Mouse (Mus musculus) liver, embryonic 11.5 days (tissue): ENCODE measurements around the gene Vopp1. TPM values are rescaled to one million over a fixed set of nuclear protein-coding genes. Genes with fewer than 3 reads are reported as not detected.
"Not testable (repeated sequence)": the region's sequence is repeated elsewhere in the genome, so short reads cannot be mapped to it uniquely, and the experiment has no call there.

ENCODE experiments used
- ATAC-seq: fragments of 200-750 bp; cut with Nextera tagmentation; replicated peaks from 2 replicates; pipeline ENCODE4 v1.8.0; 2017; ENCODE audit warnings: moderate number of reproducible peaks, mild to moderate bottlenecking, moderate TSS enrichment, moderate library complexity; ENCODE audit not compliant: low FRiP score
- DNase-seq: peaks from one replicate; pipeline ENCODE4 v3.0.0-alpha.2; 2017; ENCODE audit warnings: low spot score
- H3K27ac ChIP-seq: fragments of 300-500 bp; sonication (generic); 2 replicates; pipeline ENCODE4 v1.5.1; 2014; ENCODE audit warnings: mild to moderate bottlenecking, low read depth, low read length, control low read depth
- H3K27me3 ChIP-seq: fragments of 300-500 bp; sonication (generic); replicated peaks from 2 replicates; pipeline ENCODE4 v1.6.1; 2014; ENCODE audit warnings: low read length, mixed read lengths; ENCODE audit not compliant: control insufficient read depth, insufficient read depth
- H3K36me3 ChIP-seq: fragments of 300-500 bp; sonication (generic); 2 replicates; pipeline ENCODE4 v1.6.1; 2014; ENCODE audit warnings: mild to moderate bottlenecking, low read length, moderate library complexity, mixed read lengths; ENCODE audit not compliant: control insufficient read depth, insufficient read depth
- H3K4me1 ChIP-seq: fragments of 300-500 bp; sonication (generic); replicated peaks from 2 replicates; pipeline ENCODE4 v1.6.1; 2014; ENCODE audit warnings: low read length, mixed read lengths; ENCODE audit not compliant: control insufficient read depth, insufficient read depth
- H3K4me2 ChIP-seq: fragments of 300-500 bp; sonication (generic); 2 replicates; pipeline ENCODE4 v1.6.1; 2014; ENCODE audit warnings: mild to moderate bottlenecking, control low read depth, moderate library complexity
- H3K4me3 ChIP-seq: fragments of 300-500 bp; sonication (generic); 2 replicates; pipeline ENCODE4 v1.5.1; 2014; ENCODE audit warnings: low read depth, low read length, control low read depth
- H3K9ac ChIP-seq: fragments of 300-500 bp; sonication (generic); 2 replicates; pipeline ENCODE4 v1.6.1; 2014; ENCODE audit warnings: low read depth, low read length, control low read depth
- H3K9me3 ChIP-seq: fragments of 300-500 bp; sonication (generic); 2 replicates; pipeline ENCODE4 v1.6.1; 2016; ENCODE audit warnings: low read length, inconsistent platforms, mixed read lengths; ENCODE audit not compliant: control insufficient read depth
- WGBS: fragments of 180-500 bp; shearing (Covaris S2); extraction: QIAGEN DNeasy Blood & Tissue Kit; methylation state at CpG from one replicate; pipeline ENCODE4 v1.1.7; 2014; 5-methylcytosine and 5-hydroxymethylcytosine counted together
- polyA plus RNA-seq: library from polyadenylated mRNA; unstranded; fragments of >200 nt; fragmentation: Nextera tagmentation; extraction: Ambion mirVana; gene quantifications from 2 replicates; pipeline ENCODE4 v1.2.1, GENCODE M21; 2014

Gene Vopp1
- 23.8 and 24.3 TPM in 2 replicates for polyA plus RNA-seq

- Histone ChIP-seq H3K27ac (peak within 1 kb of the TSS; percentile 84), H3K4me2 (peak within 1 kb of the TSS; percentile 83), H3K27me3 (no peaks in the 10 kb centered on the region), H3K36me3 (no peaks in the 10 kb centered on the region), H3K4me1 (peaks cover 7% of the 10 kb centered on the region; the same call in 1 of the 2 replicates), H3K9me3 (no peaks in the 10 kb centered on the region), H3K4me3 (peak within 1 kb of the TSS; percentile 79), H3K9ac (peak within 1 kb of the TSS; percentile 96)
- under 1% methylated on average over 71 of the region's 87 CpGs for WGBS
- ATAC-seq (peak; percentile 85), DNase-seq (peak; percentile 84)
Measured at GRCm38 (mm10) chr6:57824422-57825258, at the start of gene Vopp1. TSS of gene Vopp1 (minus strand) at chr6:57825159.

GRCm38 (mm10) chr6:57859043-57860042, 34.4 kb upstream of the Vopp1 start:
- no peaks in the 10 kb centered on the region for H3K9me3 ChIP-seq
- H3K36me3 ChIP-seq = no peaks in the 10 kb centered on the region
- 44% methylated on average over 6 of the region's 6 CpGs for WGBS
- H3K4me2 ChIP-seq = peak overlapping the region; percentile 26
- ATAC-seq (peak; percentile 82), DNase-seq (peak; percentile 33)
- H3K4me1 ChIP-seq = no peaks in the 10 kb centered on the region
- H3K27ac ChIP-seq = no peak overlapping the region
- H3K27me3 ChIP-seq = no peaks in the 10 kb centered on the region
- no peak overlapping the region for H3K9ac ChIP-seq
- no peak overlapping the region for H3K4me3 ChIP-seq

GRCm38 (mm10) chr6:57851177-57851576, 26.2 kb upstream of the Vopp1 start:
- H3K27me3 ChIP-seq, H3K4me2 ChIP-seq, H3K4me1 ChIP-seq, ATAC-seq, H3K4me3 ChIP-seq, H3K36me3 ChIP-seq, DNase-seq, H3K27ac ChIP-seq, H3K9ac ChIP-seq, H3K9me3 ChIP-seq: not testable (repeated sequence)
- WGBS = 86% methylated on average over 5 of the region's 5 CpGs

- H3K9ac ChIP-seq = no peak within 1 kb of the TSS
- DNase-seq = no peak
- H3K4me2 ChIP-seq = no peak within 1 kb of the TSS
- no peaks in the 10 kb centered on the region for H3K36me3 ChIP-seq
- no peaks in the 10 kb centered on the region for H3K9me3 ChIP-seq
- no peak for ATAC-seq
- no peak within 1 kb of the TSS for H3K27ac ChIP-seq
- WGBS = 50% methylated on average over 1 of the region's 1 CpGs
- H3K27me3 ChIP-seq = no peaks in the 10 kb centered on the region
- no peaks in the 10 kb centered on the region for H3K4me1 ChIP-seq
- no peak within 1 kb of the TSS for H3K4me3 ChIP-seq
Measured at GRCm38 (mm10) chr6:57850286-57850685, 25.3 kb upstream of the Vopp1 start, which contains the start of gene Vmn1r21. TSS of gene Vmn1r21 (minus strand) at chr6:57850343.

GRCm38 (mm10) chr6:57839693-57840408, 14.9 kb upstream of the Vopp1 start:
- H3K27ac ChIP-seq = no peak overlapping the region
- H3K36me3 ChIP-seq = no peaks in the 10 kb centered on the region
- H3K9me3 ChIP-seq = no peaks in the 10 kb centered on the region
- H3K4me1 ChIP-seq = no peaks in the 10 kb centered on the region
- no peak overlapping the region for H3K4me3 ChIP-seq
- no peaks in the 10 kb centered on the region for H3K27me3 ChIP-seq
- ATAC-seq (no peak), DNase-seq (no peak)
- H3K4me2 ChIP-seq = no peak overlapping the region
- 71% methylated on average over 2 of the region's 2 CpGs for WGBS
- no peak overlapping the region for H3K9ac ChIP-seq

- DNase-seq (no peak), ATAC-seq (no peak)
- no peaks in the 10 kb centered on the region for H3K36me3 ChIP-seq
- WGBS = 7% methylated on average over 5 of the region's 5 CpGs
- peak overlapping the region; percentile 96 for H3K9ac ChIP-seq
- peak overlapping the region; percentile 79 for H3K4me3 ChIP-seq
- no peaks in the 10 kb centered on the region for H3K27me3 ChIP-seq
- H3K4me2 ChIP-seq = peak overlapping the region; percentile 83
- H3K9me3 ChIP-seq = no peaks in the 10 kb centered on the region
- peaks cover 7% of the 10 kb centered on the region; the same call in 1 of the 2 replicates for H3K4me1 ChIP-seq
- peak overlapping the region; percentile 84; the same call in 1 of the 2 replicates for H3K27ac ChIP-seq
Measured at GRCm38 (mm10) chr6:57825259-57825715, 328 bp upstream of the Vopp1 start.

GRCm38 (mm10) chr6:57823461-57823860, 1.5 kb downstream of the Vopp1 start:
- no peaks in the 10 kb centered on the region for H3K27me3 ChIP-seq
- H3K9ac ChIP-seq = no peak overlapping the region
- peaks cover 7% of the 10 kb centered on the region; the same call in 1 of the 2 replicates for H3K4me1 ChIP-seq
- H3K9me3 ChIP-seq = no peaks in the 10 kb centered on the region
- WGBS = 14% methylated on average over 3 of the region's 3 CpGs
- H3K4me3 ChIP-seq = peak overlapping the region; percentile 79
- peak overlapping the region; percentile 52 for H3K4me2 ChIP-seq
- no peak for DNase-seq
- H3K27ac ChIP-seq = no peak overlapping the region
- ATAC-seq = no peak
- no peaks in the 10 kb centered on the region for H3K36me3 ChIP-seq
